In the genomic region with DNA sequence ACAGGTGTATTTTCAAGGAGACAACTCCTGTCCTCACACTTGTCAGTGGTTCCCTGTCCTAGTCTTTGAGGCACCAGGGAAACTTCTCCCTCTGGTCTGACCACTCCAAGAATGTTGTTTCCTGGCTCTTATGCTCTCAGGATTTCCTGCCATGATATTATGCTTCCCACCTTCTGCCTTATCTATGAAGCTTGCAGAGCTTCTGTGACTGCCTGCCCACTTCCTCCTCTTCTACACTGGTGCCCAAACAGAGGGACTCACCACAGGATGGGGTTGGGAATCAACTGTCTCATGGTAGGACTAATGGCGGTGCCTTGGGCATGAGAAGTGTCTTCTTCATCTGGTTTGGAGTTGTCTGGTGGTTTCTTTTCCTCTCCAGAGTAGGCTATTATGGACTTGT, we compare ENCODE assay signal across 21 mouse cellular contexts.
DNase-seq lines count a peak whose midpoint lies in the region; ATAC-seq and TF ChIP-seq lines count a peak whose summit lies in the region.
"Had no signal": no experiment of that assay in that cellular context is flagged by ENCODE, and none has a peak within 500 bp of the region (broad histone marks: within the 10 kb centered on the region; RNA-seq: fewer than 3 reads in every experiment).

No protein-coding gene starts in this region.

- TF ChIP-seq CTCF in liver, postnatal 0 days (IDR thresholded peaks at IDR 0.05; ENCODE audit: low read depth) = no peak

- WGBS in liver, embryonic 11.5 days = 63% methylated on average over 1 of the region's 1 CpGs
- 64% methylated on average over 1 of the region's 1 CpGs for WGBS in liver, postnatal 0 days (ENCODE audit: insufficient replicate concordance)

- H3K9me3 ChIP-seq in liver, embryonic 11.5 days (ENCODE audit: control insufficient read depth, low read length) = no peaks in the 10 kb centered on the region
- H3K9me3 ChIP-seq in liver, postnatal 0 days (ENCODE audit: low read length) = no peaks in the 10 kb centered on the region
- peaks cover 12% of the 10 kb centered on the region for H3K9me3 ChIP-seq in megakaryocyte, embryonic 14.5 days

- no peaks in the 10 kb centered on the region for H3K36me3 ChIP-seq in liver, embryonic 11.5 days (ENCODE audit: control insufficient read depth, insufficient read depth, low read length)
- no peaks in the 10 kb centered on the region for H3K36me3 ChIP-seq in liver, postnatal 0 days (replicated peaks; ENCODE audit: insufficient read depth, low read length)
- no peaks in the 10 kb centered on the region for H3K36me3 ChIP-seq in megakaryocyte, embryonic 14.5 days (replicated peaks; ENCODE audit: low read length)
- H3K36me3 ChIP-seq: G1E had no signal

- H3K4me3 ChIP-seq in liver, embryonic 11.5 days (ENCODE audit: low read depth, low read length) = no peak overlapping the region
- no peak overlapping the region for H3K4me3 ChIP-seq in liver, postnatal 0 days (ENCODE audit: low read depth, low read length)
- H3K4me3 ChIP-seq in megakaryocyte, embryonic 14.5 days (replicated peaks) = peak overlapping the region; percentile 26

- H3K27me3 ChIP-seq in liver, embryonic 11.5 days (replicated peaks; ENCODE audit: control insufficient read depth, insufficient read depth, low read length) = no peaks in the 10 kb centered on the region
- H3K27me3 ChIP-seq in liver, postnatal 0 days (ENCODE audit: insufficient read depth, low read length) = no peaks in the 10 kb centered on the region
- H3K27me3 ChIP-seq in megakaryocyte, embryonic 14.5 days (replicated peaks) = peaks cover 35% of the 10 kb centered on the region
- H3K27me3 ChIP-seq: CH12.LX, Patski had no signal

- 0 out of 2 replicates have a peak, but pooled peaks have one; percentile 18 for ATAC-seq in liver, embryonic 11.5 days (replicated peaks; ENCODE audit: low FRiP score)
- ATAC-seq in liver, postnatal 0 days = no peak
- ATAC-seq in megakaryocyte, adult 5-6 weeks (ENCODE audit: poor library complexity, severe bottlenecking) = no peak
- peak; percentile 83 for ATAC-seq in common myeloid progenitor, adult 5-6 weeks (replicated peaks; ENCODE audit: low read depth, poor library complexity, severe bottlenecking)
- ATAC-seq: activated CD4-positive, CD25-positive, alpha-beta regulatory T cell, adult 4 months; CD4-positive, CD25-positive, alpha-beta regulatory T cell, adult 4 months; Patski had no signal

- no peak for TF ChIP-seq EP300 in liver, postnatal 0 days (IDR thresholded peaks at IDR 0.05; ENCODE audit: low read depth)

- no peaks in the 10 kb centered on the region for H3K4me1 ChIP-seq in liver, embryonic 11.5 days (replicated peaks; ENCODE audit: control insufficient read depth, insufficient read depth, low read length)
- no peaks in the 10 kb centered on the region for H3K4me1 ChIP-seq in liver, postnatal 0 days (ENCODE audit: insufficient read depth)
- peaks cover 33% of the 10 kb centered on the region for H3K4me1 ChIP-seq in megakaryocyte, embryonic 14.5 days

- intact Hi-C loops in gastrocnemius, postnatal 36 days (cut with DNase I) = no loop called here

- DNase-seq in liver, embryonic 11.5 days (ENCODE audit: low spot score) = no peak
- DNase-seq in liver, postnatal 0 days = no peak
- no peak for DNase-seq in gastrocnemius, postnatal 36 days
- DNase-seq: adrenal gland, adult 2 months; adrenal gland, adult 8-10 months; adrenal gland, postnatal 10 days; adrenal gland, postnatal 14 days; adrenal gland, postnatal 25 days; adrenal gland, postnatal 36 days; B cell, adult 2 months; cerebellum, adult 11 months; cerebellum, adult 11-12 months; cerebellum, adult 18-20 months had no signal

- no peak overlapping the region for H3K27ac ChIP-seq in liver, embryonic 11.5 days (ENCODE audit: low read depth, low read length)
- no peak overlapping the region for H3K27ac ChIP-seq in liver, postnatal 0 days (ENCODE audit: low read depth)

- no peak overlapping the region for H3K4me2 ChIP-seq in liver, embryonic 11.5 days
- no peak overlapping the region for H3K4me2 ChIP-seq in liver, postnatal 0 days (ENCODE audit: low read depth, low read length)

- H3K9ac ChIP-seq in liver, embryonic 11.5 days (ENCODE audit: low read depth, low read length) = no peak overlapping the region
- H3K9ac ChIP-seq in liver, postnatal 0 days (replicated peaks) = no peak overlapping the region

Comparison
In these comparisons a context has a peak if more than half of its experiments do, and no peak if none do; other contexts are left out.
1. ATAC-seq: peak in liver, embryonic 11.5 days (single experiment) and common myeloid progenitor, adult 5-6 weeks (single experiment); none in liver, postnatal 0 days (single experiment) and megakaryocyte, adult 5-6 weeks (single experiment).